Mouse (Mus musculus): ENCODE measurements around the gene Fras1. TPM values are rescaled to one million over a fixed set of nuclear protein-coding genes. Genes with fewer than 3 reads are reported as not detected.

Gene Fras1
- polyA plus RNA-seq, 1 experiment from 2014 or later = 3.6 TPM

GRCm38 (mm10) chr5:96681085-96681484 is 307.3 kb downstream of the Fras1 start:
- Histone ChIP-seq H3K36me3 (ENCODE audit: control insufficient read depth, insufficient read depth, low read length) (no peaks in the 10 kb centered on the region), H3K4me2 (ENCODE audit: low read length) (no peak overlapping the region), H3K4me1 (ENCODE audit: control insufficient read depth, insufficient read depth, low read length) (no peaks in the 10 kb centered on the region), H3K9ac (ENCODE audit: low read length) (no peak overlapping the region), H3K9me3 (replicated peaks; ENCODE audit: control insufficient read depth, low read length) (no peaks in the 10 kb centered on the region), H3K4me3 (ENCODE audit: low read depth, low read length) (no peak overlapping the region), H3K27ac (ENCODE audit: low read depth, low read length) (no peak overlapping the region), H3K27me3 (replicated peaks; ENCODE audit: control insufficient read depth, insufficient read depth, low read length) (no peaks in the 10 kb centered on the region)
- WGBS = 35% methylated on average over 3 of the region's 3 CpGs
- ATAC-seq (no peak), DNase-seq (ENCODE audit: low spot score) (no peak)

- Histone ChIP-seq H3K36me3 (ENCODE audit: control insufficient read depth, insufficient read depth, low read length) (no peaks in the 10 kb centered on the region), H3K9ac (ENCODE audit: low read length) (no peak overlapping the region), H3K27me3 (replicated peaks; ENCODE audit: control insufficient read depth, insufficient read depth, low read length) (no peaks in the 10 kb centered on the region), H3K27ac (ENCODE audit: low read depth, low read length) (no peak overlapping the region), H3K4me3 (ENCODE audit: low read depth, low read length) (no peak overlapping the region), H3K4me2 (ENCODE audit: low read length) (no peak overlapping the region), H3K4me1 (ENCODE audit: control insufficient read depth, insufficient read depth, low read length) (no peaks in the 10 kb centered on the region), H3K9me3 (replicated peaks; ENCODE audit: control insufficient read depth, low read length) (no peaks in the 10 kb centered on the region)
- WGBS = 81% methylated on average over 2 of the region's 2 CpGs
- ATAC-seq = no peak
- DNase-seq (ENCODE audit: low spot score) = no peak
Measured at GRCm38 (mm10) chr5:96682777-96683176, 309.0 kb downstream of the Fras1 start.

DNA sequence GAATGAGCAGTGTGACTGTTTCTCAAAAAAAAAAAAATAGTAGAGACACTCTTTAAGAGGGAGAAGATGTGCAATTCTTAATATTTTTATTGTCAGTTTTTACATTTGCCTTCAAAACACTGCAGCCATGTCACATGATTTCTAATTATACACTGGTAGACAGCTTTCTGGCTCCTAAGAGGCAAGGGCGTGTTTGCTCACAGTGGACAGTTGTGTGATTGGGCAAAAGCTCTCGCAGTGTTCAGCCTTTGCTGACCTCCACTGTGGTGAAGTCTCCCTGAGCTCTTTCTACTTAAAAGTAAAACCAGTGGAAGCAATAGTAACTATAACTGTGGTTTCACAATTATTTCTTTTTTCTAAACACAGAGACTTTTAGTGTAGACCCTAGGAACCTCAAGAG is 315.1 kb downstream of the Fras1 start:
- no peak overlapping the region for H3K4me2 ChIP-seq (ENCODE audit: low read length)
- no peaks in the 10 kb centered on the region for H3K4me1 ChIP-seq (ENCODE audit: control insufficient read depth, insufficient read depth, low read length)
- H3K9ac ChIP-seq (ENCODE audit: low read length) = no peak overlapping the region
- no peaks in the 10 kb centered on the region for H3K36me3 ChIP-seq (ENCODE audit: control insufficient read depth, insufficient read depth, low read length)
- no peak overlapping the region for H3K27ac ChIP-seq (ENCODE audit: low read depth, low read length)
- WGBS = 88% methylated on average over 2 of the region's 2 CpGs
- no peaks in the 10 kb centered on the region for H3K27me3 ChIP-seq (replicated peaks; ENCODE audit: control insufficient read depth, insufficient read depth, low read length)
- no peak for DNase-seq (ENCODE audit: low spot score)
- H3K4me3 ChIP-seq (ENCODE audit: low read depth, low read length) = no peak overlapping the region
- no peaks in the 10 kb centered on the region for H3K9me3 ChIP-seq (replicated peaks; ENCODE audit: control insufficient read depth, low read length)
- no peak for ATAC-seq

GRCm38 (mm10) chr5:96698972-96699371 is 325.2 kb downstream of the Fras1 start:
- H3K4me1 ChIP-seq (ENCODE audit: control insufficient read depth, insufficient read depth, low read length) = 0 out of 2 replicates have a peak, but pooled peaks cover 2% of the 10 kb centered on the region
- WGBS = 84% methylated on average over 8 of the region's 8 CpGs
- no peak overlapping the region for H3K4me2 ChIP-seq (ENCODE audit: low read length)
- no peak overlapping the region for H3K4me3 ChIP-seq (ENCODE audit: low read depth, low read length)
- DNase-seq (ENCODE audit: low spot score) (no peak), ATAC-seq (no peak)
- no peak overlapping the region for H3K9ac ChIP-seq (ENCODE audit: low read length)
- H3K27me3 ChIP-seq (replicated peaks; ENCODE audit: control insufficient read depth, insufficient read depth, low read length) = no peaks in the 10 kb centered on the region
- no peak overlapping the region for H3K27ac ChIP-seq (ENCODE audit: low read depth, low read length)
- no peaks in the 10 kb centered on the region for H3K9me3 ChIP-seq (replicated peaks; ENCODE audit: control insufficient read depth, low read length)
- no peaks in the 10 kb centered on the region for H3K36me3 ChIP-seq (ENCODE audit: control insufficient read depth, insufficient read depth, low read length)

DNA sequence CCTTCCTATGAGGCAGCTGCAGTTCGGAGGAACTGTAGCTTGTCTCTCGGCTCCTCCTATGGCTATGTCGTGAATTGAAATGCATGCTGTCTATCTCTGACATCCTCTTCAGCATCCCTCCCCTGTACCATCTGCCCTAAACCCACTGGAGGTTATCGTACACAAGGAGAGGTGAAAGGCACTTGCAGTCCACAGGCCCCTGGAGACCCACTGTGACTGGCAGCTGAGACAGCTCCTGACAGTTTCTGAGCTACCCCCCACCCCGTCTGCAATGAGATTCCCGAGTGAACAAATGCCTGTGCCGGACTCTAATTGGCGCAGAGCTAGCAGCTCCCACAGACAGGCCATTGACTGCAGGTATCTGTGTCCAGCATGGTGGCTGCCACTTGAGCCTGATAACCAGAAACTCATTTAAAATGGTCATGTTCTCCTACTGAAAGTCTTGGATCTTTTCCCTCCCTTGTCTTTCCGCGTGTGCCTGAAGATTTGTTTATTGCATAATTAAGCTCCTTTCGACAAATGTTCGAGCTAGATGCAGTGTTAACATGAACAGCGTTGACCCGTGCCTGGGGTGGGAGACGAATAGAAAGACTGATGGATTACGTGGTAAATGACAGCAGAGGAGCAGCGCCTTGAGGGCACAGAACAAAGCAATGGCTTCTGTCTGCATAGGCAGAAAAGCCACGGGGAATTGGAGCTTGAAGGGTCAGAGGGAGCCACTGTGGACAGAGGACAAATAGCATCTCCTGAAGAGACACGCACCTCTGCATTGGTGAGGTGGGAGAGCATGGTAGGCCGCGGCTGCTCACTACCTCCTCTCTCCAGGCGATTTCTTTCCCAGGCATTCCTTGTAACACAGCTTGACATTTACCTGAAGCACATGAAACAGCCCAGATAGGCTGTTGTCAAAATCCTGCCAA is 329.2 kb downstream of the Fras1 start:
- H3K4me3 ChIP-seq (ENCODE audit: low read depth, low read length) = no peak overlapping the region
- H3K27ac ChIP-seq (ENCODE audit: low read depth, low read length) = peak overlapping the region; percentile 21; the same call in 1 of the 2 replicates
- no peaks in the 10 kb centered on the region for H3K36me3 ChIP-seq (ENCODE audit: control insufficient read depth, insufficient read depth, low read length)
- H3K27me3 ChIP-seq (replicated peaks; ENCODE audit: control insufficient read depth, insufficient read depth, low read length) = no peaks in the 10 kb centered on the region
- H3K9ac ChIP-seq (ENCODE audit: low read length) = peak overlapping the region; percentile 32; the same call in 1 of the 2 replicates
- WGBS = 47% methylated on average over 22 of the region's 22 CpGs
- DNase-seq (ENCODE audit: low spot score) = peak; percentile 27
- peak; percentile 70 for ATAC-seq
- H3K4me2 ChIP-seq (ENCODE audit: low read length) = no peak overlapping the region
- 0 out of 2 replicates have a peak, but pooled peaks cover 2% of the 10 kb centered on the region for H3K4me1 ChIP-seq (ENCODE audit: control insufficient read depth, insufficient read depth, low read length)
- no peaks in the 10 kb centered on the region for H3K9me3 ChIP-seq (replicated peaks; ENCODE audit: control insufficient read depth, low read length)

DNA sequence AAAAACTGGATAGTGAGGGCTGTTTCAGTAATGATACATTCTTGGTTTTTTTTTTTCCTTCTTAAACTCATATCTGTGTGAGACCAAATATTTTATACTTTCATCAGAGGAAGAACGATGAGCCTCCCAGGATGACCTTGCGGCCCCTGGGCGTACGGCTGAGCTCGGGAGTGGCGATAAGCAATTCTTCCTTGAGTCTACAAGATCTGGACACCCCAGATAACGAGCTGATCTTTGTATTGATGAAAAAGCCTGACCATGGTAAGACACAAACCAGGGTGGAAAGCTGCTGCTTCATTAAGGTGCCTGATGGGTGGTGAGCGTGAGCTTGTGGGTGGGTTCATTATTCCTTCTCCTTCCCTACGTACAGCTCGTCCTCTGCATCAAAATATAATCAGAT is 334.8 kb downstream of the Fras1 start:
- Histone ChIP-seq H3K4me3 (ENCODE audit: low read depth, low read length) (no peak overlapping the region), H3K27me3 (replicated peaks; ENCODE audit: control insufficient read depth, insufficient read depth, low read length) (no peaks in the 10 kb centered on the region), H3K9me3 (replicated peaks; ENCODE audit: control insufficient read depth, low read length) (no peaks in the 10 kb centered on the region), H3K27ac (ENCODE audit: low read depth, low read length) (no peak overlapping the region), H3K36me3 (ENCODE audit: control insufficient read depth, insufficient read depth, low read length) (no peaks in the 10 kb centered on the region), H3K4me1 (ENCODE audit: control insufficient read depth, insufficient read depth, low read length) (no peaks in the 10 kb centered on the region), H3K9ac (ENCODE audit: low read length) (no peak overlapping the region), H3K4me2 (ENCODE audit: low read length) (no peak overlapping the region)
- DNase-seq (ENCODE audit: low spot score) (no peak), ATAC-seq (no peak)
- WGBS = 57% methylated on average over 10 of the region's 10 CpGs

- no peak overlapping the region for H3K4me2 ChIP-seq (ENCODE audit: low read length)
- DNase-seq (ENCODE audit: low spot score) = no peak
- no peak for ATAC-seq
- H3K4me1 ChIP-seq (ENCODE audit: control insufficient read depth, insufficient read depth, low read length) = no peaks in the 10 kb centered on the region
- WGBS = 84% methylated on average over 12 of the region's 12 CpGs
- H3K9me3 ChIP-seq (replicated peaks; ENCODE audit: control insufficient read depth, low read length) = no peaks in the 10 kb centered on the region
- H3K9ac ChIP-seq (ENCODE audit: low read length) = no peak overlapping the region
- no peak overlapping the region for H3K4me3 ChIP-seq (ENCODE audit: low read depth, low read length)
- no peaks in the 10 kb centered on the region for H3K36me3 ChIP-seq (ENCODE audit: control insufficient read depth, insufficient read depth, low read length)
- H3K27me3 ChIP-seq (replicated peaks; ENCODE audit: control insufficient read depth, insufficient read depth, low read length) = no peaks in the 10 kb centered on the region
- H3K27ac ChIP-seq (ENCODE audit: low read depth, low read length) = no peak overlapping the region
Measured at GRCm38 (mm10) chr5:96712089-96712684, 338.4 kb downstream of the Fras1 start.

GRCm38 (mm10) chr5:96712799-96713198 is 339.0 kb downstream of the Fras1 start:
- ATAC-seq = no peak
- no peak overlapping the region for H3K4me2 ChIP-seq (ENCODE audit: low read length)
- H3K36me3 ChIP-seq (ENCODE audit: control insufficient read depth, insufficient read depth, low read length) = no peaks in the 10 kb centered on the region
- H3K4me3 ChIP-seq (ENCODE audit: low read depth, low read length) = no peak overlapping the region
- H3K27ac ChIP-seq (ENCODE audit: low read depth, low read length) = no peak overlapping the region
- H3K4me1 ChIP-seq (ENCODE audit: control insufficient read depth, insufficient read depth, low read length) = no peaks in the 10 kb centered on the region
- WGBS = 89% methylated on average over 4 of the region's 4 CpGs
- no peak overlapping the region for H3K9ac ChIP-seq (ENCODE audit: low read length)
- DNase-seq (ENCODE audit: low spot score) = no peak
- H3K9me3 ChIP-seq (replicated peaks; ENCODE audit: control insufficient read depth, low read length) = no peaks in the 10 kb centered on the region
- no peaks in the 10 kb centered on the region for H3K27me3 ChIP-seq (replicated peaks; ENCODE audit: control insufficient read depth, insufficient read depth, low read length)
